Mouse (Mus musculus) mouse trophoblast stem cell (cell line): Measurements from ENCODE around the gene Fndc11.

Source experiments
- in situ Hi-C, 2 experiments: fragments of 300-500 bp; cut with MseI, MboI; formaldehyde crosslinking; loops; 2 replicates in 1 of 2; 3 replicates in 1 of 2; pipeline ENCODE4 v1.15.1; 2025

Gene Fndc11

DNA sequence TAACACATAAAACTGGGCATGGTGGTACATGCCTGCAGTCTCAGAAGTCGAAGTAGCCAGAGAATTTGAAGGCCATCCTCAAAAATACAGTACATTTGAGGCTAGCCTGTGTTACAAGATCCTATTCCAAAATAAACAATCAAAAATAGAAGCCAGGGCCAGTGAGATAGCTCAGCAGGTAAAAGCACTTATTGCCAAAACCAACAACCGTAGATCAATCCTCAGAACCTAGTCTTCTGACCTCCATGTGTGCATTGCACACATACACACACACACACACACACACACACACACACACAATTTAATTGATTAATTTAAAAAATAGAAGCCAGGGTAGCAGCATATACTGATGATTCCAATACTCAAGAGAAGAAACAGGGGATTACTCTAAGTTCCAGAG, 47.0 kb downstream of the Fndc11 start:
- in situ Hi-C loops = no loop called here

DNA sequence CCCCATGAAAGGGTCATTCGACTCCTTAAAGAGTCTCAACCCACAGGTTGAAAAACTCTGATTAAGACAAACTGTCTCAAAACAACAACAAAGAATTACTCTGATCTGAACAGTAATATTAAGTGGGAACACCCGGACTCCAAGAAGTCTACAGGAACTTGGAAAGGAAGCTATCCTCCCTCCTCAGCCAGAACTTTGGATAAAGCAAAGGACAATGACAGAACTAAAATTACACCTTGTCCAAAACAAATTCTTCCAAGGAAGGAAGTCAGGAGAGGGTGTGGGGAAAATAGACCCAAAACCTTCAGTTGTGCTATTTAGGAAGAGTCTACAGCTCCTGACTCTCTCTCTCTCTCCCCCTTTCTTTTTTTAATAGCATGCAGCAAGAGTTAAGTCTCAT, 52.3 kb downstream of the Fndc11 start:
- in situ Hi-C loops = no loop called here
